Mouse (Mus musculus): ENCODE results near the gene Gxylt2. TPM values are rescaled to one million over a fixed set of nuclear protein-coding genes. Genes with fewer than 3 reads are reported as not detected.

Gxylt2 gene
- polyA plus RNA-seq, 1 experiment from 2014 or later, result 1.4 TPM

DNA sequence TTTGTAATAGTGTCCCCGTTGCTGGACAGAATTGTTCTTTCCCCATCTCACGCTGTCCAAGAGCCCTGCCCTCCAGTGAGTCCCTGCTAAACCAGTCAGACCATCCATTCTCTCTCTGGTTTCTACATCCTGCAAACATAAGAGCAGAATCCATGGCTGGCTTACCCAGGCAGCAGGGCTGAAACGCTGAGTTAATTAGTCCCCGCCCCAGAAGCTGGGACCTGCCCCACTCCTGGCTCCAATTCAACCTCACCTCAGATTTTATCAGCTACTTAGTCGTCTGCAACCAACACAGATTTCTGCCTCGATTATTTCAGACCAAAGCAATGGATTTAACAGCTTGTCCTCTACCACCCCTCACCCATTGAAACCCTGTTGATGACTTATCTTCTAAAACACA is 91.3 kb downstream of the Gxylt2 start:
- no peaks in the 10 kb centered on the region for H3K27me3 ChIP-seq (replicated peaks; ENCODE audit: control insufficient read depth, insufficient read depth, low read length)
- ATAC-seq (replicated peaks; ENCODE audit: low FRiP score, low TSS enrichment, low read depth) (no peak), DNase-seq (ENCODE audit: low spot score) (no peak)
- H3K4me2 ChIP-seq (ENCODE audit: low read length), result no peak overlapping the region
- H3K36me3 ChIP-seq (ENCODE audit: control insufficient read depth, insufficient read depth, low read length), result no peaks in the 10 kb centered on the region
- no peak overlapping the region for H3K27ac ChIP-seq (ENCODE audit: low read depth)
- H3K4me3 ChIP-seq (ENCODE audit: low read depth, low read length), result no peak overlapping the region
- H3K9ac ChIP-seq (ENCODE audit: low read length), result no peak overlapping the region
- 0 out of 2 replicates have a peak, but pooled peaks cover 2% of the 10 kb centered on the region for H3K4me1 ChIP-seq (replicated peaks; ENCODE audit: control insufficient read depth, insufficient read depth, low read length)
- WGBS, result 43% methylated on average over 6 of the region's 6 CpGs
- no peaks in the 10 kb centered on the region for H3K9me3 ChIP-seq (ENCODE audit: control insufficient read depth, low read length)

GRCm38 (mm10) chr6:100799290-100799689 is 94.8 kb downstream of the Gxylt2 start:
- no peaks in the 10 kb centered on the region for H3K36me3 ChIP-seq (ENCODE audit: control insufficient read depth, insufficient read depth, low read length)
- no peaks in the 10 kb centered on the region for H3K27me3 ChIP-seq (replicated peaks; ENCODE audit: control insufficient read depth, insufficient read depth, low read length)
- WGBS, result 86% methylated on average over 6 of the region's 6 CpGs
- H3K4me1 ChIP-seq (replicated peaks; ENCODE audit: control insufficient read depth, insufficient read depth, low read length), result 0 out of 2 replicates have a peak, but pooled peaks cover 6% of the 10 kb centered on the region
- H3K9me3 ChIP-seq (ENCODE audit: control insufficient read depth, low read length), result no peaks in the 10 kb centered on the region
- no peak overlapping the region for H3K9ac ChIP-seq (ENCODE audit: low read length)
- no peak overlapping the region for H3K27ac ChIP-seq (ENCODE audit: low read depth)
- H3K4me2 ChIP-seq (ENCODE audit: low read length), result no peak overlapping the region
- no peak overlapping the region for H3K4me3 ChIP-seq (ENCODE audit: low read depth, low read length)
- ATAC-seq (replicated peaks; ENCODE audit: low FRiP score, low TSS enrichment, low read depth) (no peak), DNase-seq (ENCODE audit: low spot score) (no peak)

- Histone ChIP-seq H3K4me3 (ENCODE audit: low read depth, low read length) (no peak overlapping the region), H3K4me2 (ENCODE audit: low read length) (no peak overlapping the region), H3K27ac (ENCODE audit: low read depth) (no peak overlapping the region), H3K36me3 (ENCODE audit: control insufficient read depth, insufficient read depth, low read length) (no peaks in the 10 kb centered on the region), H3K4me1 (replicated peaks; ENCODE audit: control insufficient read depth, insufficient read depth, low read length) (0 out of 2 replicates have a peak, but pooled peaks cover 6% of the 10 kb centered on the region), H3K27me3 (replicated peaks; ENCODE audit: control insufficient read depth, insufficient read depth, low read length) (no peaks in the 10 kb centered on the region), H3K9ac (ENCODE audit: low read length) (no peak overlapping the region), H3K9me3 (ENCODE audit: control insufficient read depth, low read length) (no peaks in the 10 kb centered on the region)
- DNase-seq (ENCODE audit: low spot score) (no peak), ATAC-seq (replicated peaks; ENCODE audit: low FRiP score, low TSS enrichment, low read depth) (no peak)
- WGBS, result 90% methylated on average over 4 of the region's 4 CpGs
Measured at GRCm38 (mm10) chr6:100799766-100800165, 95.2 kb downstream of the Gxylt2 start.

DNA sequence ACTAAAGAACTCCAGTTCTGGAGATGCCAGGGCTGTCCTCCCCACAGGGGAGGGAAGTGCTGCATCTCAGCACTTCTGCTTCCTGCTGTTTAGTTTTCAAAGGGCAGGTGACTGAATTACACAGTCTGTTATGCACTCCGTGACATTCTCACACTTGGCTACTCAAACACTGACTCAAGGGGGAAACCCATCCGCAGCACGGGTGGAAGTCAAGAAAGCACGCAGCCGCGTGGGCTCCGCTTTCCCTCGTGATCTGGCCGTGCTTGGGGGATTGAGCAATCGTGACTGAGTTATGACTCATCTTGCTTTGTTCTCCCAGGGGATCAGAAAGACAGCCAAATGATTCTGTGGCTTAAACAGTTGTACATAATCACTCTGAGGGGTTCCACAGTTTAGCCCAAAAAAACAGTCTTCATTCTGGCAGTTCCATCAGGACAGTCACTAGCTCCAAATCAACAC is 96.0 kb downstream of the Gxylt2 start:
- ATAC-seq (replicated peaks; ENCODE audit: low FRiP score, low TSS enrichment, low read depth), result peak; percentile 33; the same call in 1 of the 2 replicates
- Histone ChIP-seq H3K4me3 (ENCODE audit: low read depth, low read length) (no peak overlapping the region), H3K4me2 (ENCODE audit: low read length) (0 out of 2 replicates have a peak overlapping the region, but pooled peaks have one; percentile 5)

DNA sequence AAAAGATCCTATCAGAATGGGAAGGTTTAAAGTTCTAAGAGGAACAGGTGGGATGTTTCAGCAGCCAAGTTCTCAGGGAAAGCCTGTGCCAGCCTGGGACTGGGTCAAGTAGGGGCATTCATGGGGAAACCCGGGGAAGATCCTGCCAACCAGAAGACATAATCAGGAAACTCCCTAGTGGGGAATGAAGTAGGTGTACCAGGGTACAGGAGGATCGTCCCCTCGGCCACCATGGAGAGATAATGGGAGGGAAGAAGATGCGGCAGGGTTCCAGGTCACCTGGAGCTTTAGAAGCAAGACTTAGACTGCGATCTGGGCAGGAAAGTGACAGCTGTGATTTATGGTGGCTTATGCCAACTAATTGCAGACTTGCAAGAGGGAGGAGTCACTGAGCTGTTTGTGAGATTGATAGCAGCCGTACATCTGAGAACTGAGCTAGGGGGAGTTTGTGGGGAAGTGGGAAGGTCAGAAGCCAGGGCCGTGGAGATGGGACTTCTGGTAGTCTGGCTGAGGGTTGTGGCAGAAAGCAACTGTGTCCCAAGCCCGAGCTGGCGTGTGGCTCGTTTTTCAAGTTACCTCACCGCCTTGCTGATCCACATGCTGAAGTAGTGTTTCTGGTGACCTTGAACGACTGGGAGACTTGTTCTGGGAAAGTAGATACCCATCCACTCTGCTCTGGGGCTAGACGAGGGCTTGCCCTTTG is 98.0 kb downstream of the Gxylt2 start:
- no peak for DNase-seq (ENCODE audit: low spot score)
- Histone ChIP-seq H3K9me3 (ENCODE audit: control insufficient read depth, low read length) (no peaks in the 10 kb centered on the region), H3K27me3 (replicated peaks; ENCODE audit: control insufficient read depth, insufficient read depth, low read length) (no peaks in the 10 kb centered on the region), H3K4me2 (ENCODE audit: low read length) (no peak overlapping the region), H3K36me3 (ENCODE audit: control insufficient read depth, insufficient read depth, low read length) (no peaks in the 10 kb centered on the region), H3K27ac (ENCODE audit: low read depth) (no peak overlapping the region), H3K9ac (ENCODE audit: low read length) (no peak overlapping the region), H3K4me3 (ENCODE audit: low read depth, low read length) (no peak overlapping the region), H3K4me1 (replicated peaks; ENCODE audit: control insufficient read depth, insufficient read depth, low read length) (0 out of 2 replicates have a peak, but pooled peaks cover 6% of the 10 kb centered on the region)
- peak; percentile 55; the same call in 1 of the 2 replicates for ATAC-seq (replicated peaks; ENCODE audit: low FRiP score, low TSS enrichment, low read depth)
- WGBS, result 35% methylated on average over 13 of the region's 13 CpGs

More for the DNA sequence above, 96.0 kb downstream of the Gxylt2 start:
- 44% methylated on average over 10 of the region's 10 CpGs for WGBS
- no peaks in the 10 kb centered on the region for H3K36me3 ChIP-seq (ENCODE audit: control insufficient read depth, insufficient read depth, low read length)
- H3K9ac ChIP-seq (ENCODE audit: low read length), result no peak overlapping the region
- H3K27ac ChIP-seq (ENCODE audit: low read depth), result no peak overlapping the region
- H3K4me1 ChIP-seq (replicated peaks; ENCODE audit: control insufficient read depth, insufficient read depth, low read length), result 0 out of 2 replicates have a peak, but pooled peaks cover 6% of the 10 kb centered on the region
- no peaks in the 10 kb centered on the region for H3K9me3 ChIP-seq (ENCODE audit: control insufficient read depth, low read length)
- DNase-seq (ENCODE audit: low spot score), result peak; percentile 55
- H3K27me3 ChIP-seq (replicated peaks; ENCODE audit: control insufficient read depth, insufficient read depth, low read length), result no peaks in the 10 kb centered on the region

- H3K4me2 ChIP-seq (ENCODE audit: low read length), result no peak overlapping the region
- H3K4me3 ChIP-seq (ENCODE audit: low read depth, low read length), result no peak overlapping the region
- WGBS, result 63% methylated on average over 3 of the region's 3 CpGs
- H3K4me1 ChIP-seq (replicated peaks; ENCODE audit: control insufficient read depth, insufficient read depth, low read length), result 0 out of 2 replicates have a peak, but pooled peaks cover 6% of the 10 kb centered on the region
- no peaks in the 10 kb centered on the region for H3K36me3 ChIP-seq (ENCODE audit: control insufficient read depth, insufficient read depth, low read length)
- H3K9ac ChIP-seq (ENCODE audit: low read length), result no peak overlapping the region
- H3K9me3 ChIP-seq (ENCODE audit: control insufficient read depth, low read length), result no peaks in the 10 kb centered on the region
- no peak for DNase-seq (ENCODE audit: low spot score)
- no peak overlapping the region for H3K27ac ChIP-seq (ENCODE audit: low read depth)
- no peak for ATAC-seq (replicated peaks; ENCODE audit: low FRiP score, low TSS enrichment, low read depth)
- H3K27me3 ChIP-seq (replicated peaks; ENCODE audit: control insufficient read depth, insufficient read depth, low read length), result no peaks in the 10 kb centered on the region
Measured at GRCm38 (mm10) chr6:100803250-100803649, 98.7 kb downstream of the Gxylt2 start.

DNA sequence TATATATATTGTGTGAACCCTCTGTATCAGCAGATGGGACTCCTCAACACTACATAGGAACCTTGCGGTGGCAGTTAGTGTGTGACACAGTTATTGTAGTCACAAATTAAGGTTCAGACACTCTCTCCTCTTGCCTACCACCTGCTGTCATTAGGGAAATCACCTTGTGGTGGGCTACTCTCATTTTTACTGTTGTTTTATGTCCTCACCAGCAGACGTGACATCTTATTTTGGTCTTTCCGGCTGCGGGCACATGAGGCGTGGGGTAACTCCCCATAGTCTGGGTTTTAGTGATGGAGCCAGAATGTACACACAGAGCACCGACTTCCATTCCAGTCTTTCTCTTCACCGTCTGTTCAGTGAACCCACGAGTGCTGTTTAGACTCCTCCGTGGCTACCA is 102.7 kb downstream of the Gxylt2 start:
- Histone ChIP-seq H3K9me3 (ENCODE audit: control insufficient read depth, low read length) (no peaks in the 10 kb centered on the region), H3K4me3 (ENCODE audit: low read depth, low read length) (no peak overlapping the region), H3K9ac (ENCODE audit: low read length) (no peak overlapping the region), H3K27ac (ENCODE audit: low read depth) (no peak overlapping the region), H3K4me2 (ENCODE audit: low read length) (no peak overlapping the region), H3K4me1 (replicated peaks; ENCODE audit: control insufficient read depth, insufficient read depth, low read length) (no peaks in the 10 kb centered on the region), H3K27me3 (replicated peaks; ENCODE audit: control insufficient read depth, insufficient read depth, low read length) (no peaks in the 10 kb centered on the region), H3K36me3 (ENCODE audit: control insufficient read depth, insufficient read depth, low read length) (no peaks in the 10 kb centered on the region)
- no peak for ATAC-seq (replicated peaks; ENCODE audit: low FRiP score, low TSS enrichment, low read depth)
- WGBS, result 89% methylated on average over 9 of the region's 9 CpGs
- no peak for DNase-seq (ENCODE audit: low spot score)

DNA sequence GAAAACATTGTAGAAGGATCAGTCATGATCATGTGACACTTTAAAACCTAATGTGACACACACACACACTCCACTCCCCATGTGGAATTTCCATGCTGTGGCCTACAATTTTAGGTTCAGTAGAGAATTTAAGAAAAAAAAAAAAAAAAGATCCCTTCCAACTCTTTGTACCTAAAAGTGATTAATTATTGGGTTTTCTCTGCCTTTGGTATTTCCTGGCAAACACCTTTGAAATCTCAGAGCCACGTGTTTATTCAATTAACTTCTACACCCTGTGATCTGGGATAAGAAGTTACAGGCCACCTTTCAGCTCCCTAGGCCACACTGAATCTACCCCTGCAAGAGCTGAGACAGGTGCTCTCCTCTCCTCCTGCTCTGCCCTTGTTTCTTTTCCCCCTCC is 103.2 kb downstream of the Gxylt2 start:
- H3K9ac ChIP-seq (ENCODE audit: low read length), result no peak overlapping the region
- ATAC-seq (replicated peaks; ENCODE audit: low FRiP score, low TSS enrichment, low read depth), result no peak

More for the DNA sequence above, 103.2 kb downstream of the Gxylt2 start:
- 39% methylated on average over 1 of the region's 1 CpGs for WGBS
- DNase-seq (ENCODE audit: low spot score), result no peak
- Histone ChIP-seq H3K4me1 (replicated peaks; ENCODE audit: control insufficient read depth, insufficient read depth, low read length) (no peaks in the 10 kb centered on the region), H3K4me2 (ENCODE audit: low read length) (no peak overlapping the region), H3K27ac (ENCODE audit: low read depth) (no peak overlapping the region), H3K4me3 (ENCODE audit: low read depth, low read length) (no peak overlapping the region), H3K27me3 (replicated peaks; ENCODE audit: control insufficient read depth, insufficient read depth, low read length) (no peaks in the 10 kb centered on the region), H3K36me3 (ENCODE audit: control insufficient read depth, insufficient read depth, low read length) (no peaks in the 10 kb centered on the region), H3K9me3 (ENCODE audit: control insufficient read depth, low read length) (no peaks in the 10 kb centered on the region)
